Mouse (Mus musculus) heart, postnatal 0 days (tissue): ENCODE data around the gene Kazn.

Experiments
- CTCF ChIP-seq: IDR thresholded peaks from 2 replicates; pipeline ENCODE4 v1.5.1; 2016; ENCODE audit warnings: antibody characterized with exemption, control low read depth, low read depth
- EP300 ChIP-seq: IDR thresholded peaks from 2 replicates; pipeline ENCODE4 v1.6.1; 2016; ENCODE audit warnings: antibody characterized with exemption, low read depth

GRCm38 (mm10) chr4:142135515-142135914, 103.7 kb downstream of the Kazn start:
- TF ChIP-seq EP300, result no peak
- no peak for TF ChIP-seq CTCF
